Mouse (Mus musculus): Measurements from ENCODE around the gene Igsf23. TPM values are rescaled to one million over a fixed set of nuclear protein-coding genes. Genes with fewer than 3 reads are reported as not detected.
"Not testable (repeated sequence)": the region's sequence is repeated elsewhere in the genome, so short reads cannot be mapped to it uniquely, and the experiment has no call there.

Gene Igsf23
- not detected for total RNA-seq (2021)
- long read RNA-seq, experiment 1 = 0 reads
- long read RNA-seq, experiment 2 = 0 reads

DNA sequence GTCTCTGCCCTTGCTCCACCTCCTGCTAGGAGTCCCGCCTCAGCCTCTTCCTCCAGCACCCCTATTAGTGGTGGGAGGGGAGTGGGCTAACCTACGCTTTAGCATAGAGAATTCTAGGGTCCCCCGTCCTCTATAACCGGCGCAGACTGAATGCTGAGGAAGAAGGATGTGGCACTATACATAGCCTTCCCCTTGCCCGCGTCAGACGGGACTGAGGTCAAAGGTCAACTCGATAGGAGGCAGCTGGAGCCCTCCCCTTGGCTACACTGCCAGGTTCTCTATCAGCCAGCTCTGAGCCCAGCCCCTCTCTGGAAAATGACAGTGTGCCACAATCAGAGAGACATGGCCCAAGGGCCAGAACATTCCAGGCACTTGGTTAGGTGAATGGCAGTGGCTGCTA, at the start of gene Igsf23:
Igsf23 (minus strand) TSS at position 168 of the 400 bp plus-strand sequence.
- DNase-seq = no peak
- intact Hi-C loops (cut with DNase I; ENCODE audit: low total_unique reads) = no loop called here

DNA sequence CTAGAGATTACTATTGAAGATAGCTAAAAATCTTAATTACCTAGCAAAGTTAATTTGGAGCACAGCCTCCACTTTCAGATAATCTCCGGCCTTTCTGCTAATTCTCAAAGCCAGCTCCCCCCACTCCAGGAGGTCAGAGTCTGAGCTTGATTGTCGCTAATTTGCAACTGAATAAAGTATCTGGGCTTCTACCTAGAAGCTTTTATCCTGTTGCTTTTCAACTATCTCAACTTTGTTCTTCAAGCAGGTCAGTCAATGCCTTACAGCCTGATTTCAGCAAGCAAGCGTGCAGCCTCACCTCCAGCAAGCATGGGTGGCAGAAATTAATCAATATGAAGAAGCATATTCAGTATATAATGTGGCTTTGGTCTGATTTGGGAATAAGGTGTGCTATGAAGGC, 46.2 kb upstream of the Igsf23 start:
- intact Hi-C loops (cut with DNase I; ENCODE audit: low total_unique reads) = not testable (repeated sequence)

DNA sequence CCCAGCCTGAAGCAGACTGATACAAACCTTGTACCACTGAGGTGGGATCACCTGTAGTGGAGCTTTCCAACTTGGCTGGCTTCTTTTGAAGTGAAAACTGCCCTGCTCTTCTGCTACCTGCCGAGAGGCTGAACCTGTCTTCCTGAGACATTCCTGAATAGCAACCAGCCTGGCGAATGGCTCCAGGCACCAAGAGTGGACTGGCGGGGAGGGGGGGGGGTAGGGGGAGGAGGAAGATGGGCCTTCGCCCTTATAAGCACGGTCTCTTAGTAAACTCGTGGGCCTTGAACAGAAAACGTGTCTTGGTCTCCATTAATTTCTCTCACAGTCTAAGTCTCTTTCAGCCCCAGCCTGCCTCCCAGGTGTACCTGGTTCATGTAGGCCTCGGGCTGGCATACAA, 40.6 kb upstream of the Igsf23 start, which contains the start of gene Nlrp9b:
Nlrp9b (plus strand) TSS at position 301 of the 400 bp plus-strand sequence.
- DNase-seq; intact Hi-C loops (cut with DNase I; ENCODE audit: low total_unique reads): not testable (repeated sequence)

More for the DNA sequence above, 46.2 kb upstream of the Igsf23 start:
- not testable (repeated sequence) for DNase-seq

DNA sequence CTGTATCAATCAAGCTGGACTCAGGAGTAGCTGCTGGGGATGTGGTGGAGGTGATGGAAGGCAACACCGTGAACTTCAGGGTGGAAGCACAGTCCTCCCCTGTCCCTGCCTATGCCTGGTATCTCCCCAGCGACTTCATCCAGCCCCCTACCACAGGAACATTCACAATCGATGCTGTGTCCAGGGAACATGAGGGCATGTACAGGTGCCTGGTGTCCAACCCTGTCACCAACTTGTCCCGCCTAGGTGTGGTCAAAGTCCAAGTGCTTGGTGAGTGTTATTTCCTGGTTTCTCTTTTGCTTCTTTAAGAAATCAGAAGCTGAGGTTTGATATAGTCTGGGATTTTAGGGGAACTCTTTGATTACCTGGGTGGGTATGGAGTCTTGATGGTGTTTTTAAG, 21.0 kb upstream of the Igsf23 start:
- intact Hi-C loops (cut with DNase I; ENCODE audit: low total_unique reads) = no loop called here
- no peak for DNase-seq

DNA sequence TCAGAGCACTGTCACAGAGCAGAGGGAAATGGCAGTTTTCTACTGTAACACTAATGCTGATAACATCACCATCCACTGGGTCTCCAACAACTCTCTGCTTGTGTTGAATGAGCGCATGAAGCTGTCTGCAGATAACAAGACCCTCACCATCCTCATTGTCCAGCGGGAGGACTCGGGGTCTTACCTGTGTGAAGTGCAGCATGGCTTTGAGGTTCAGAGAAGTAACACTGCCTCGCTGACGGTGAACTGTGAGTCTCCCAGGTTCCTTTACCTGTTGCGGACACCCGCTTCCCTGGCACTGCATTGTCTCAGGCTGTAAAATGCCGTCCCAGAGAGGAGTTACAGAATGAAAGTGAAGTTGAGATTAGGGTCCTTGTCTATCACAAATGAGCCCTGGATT, 19.6 kb upstream of the Igsf23 start:
- no peak for DNase-seq
- intact Hi-C loops (cut with DNase I; ENCODE audit: low total_unique reads) = no loop called here

DNA sequence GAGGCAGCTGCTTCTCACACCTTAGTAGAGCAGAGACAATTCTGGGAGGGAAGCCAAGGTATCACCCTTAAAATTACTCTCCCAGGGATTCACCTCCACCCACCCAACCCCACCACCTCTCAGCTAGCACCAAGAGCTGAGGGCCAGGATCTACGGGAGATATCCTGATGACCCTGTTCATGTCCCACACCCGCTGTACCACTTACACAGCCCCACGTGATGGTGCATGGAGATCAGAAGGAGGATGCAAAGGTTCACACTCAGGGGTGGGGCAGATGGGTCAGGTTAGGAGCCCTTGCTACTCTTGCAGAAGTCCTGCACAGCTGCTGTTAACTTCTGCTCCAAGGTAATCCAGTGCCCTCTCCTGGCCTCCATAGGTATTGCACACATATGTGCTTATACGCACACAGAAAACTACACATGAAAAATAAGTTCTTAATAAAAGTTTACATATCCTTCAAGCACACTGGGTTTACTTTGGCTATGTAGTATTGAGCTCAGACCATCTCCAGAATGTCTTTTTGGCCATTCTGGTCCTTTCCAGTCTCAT, 19.1 kb upstream of the Igsf23 start:
- intact Hi-C loops (cut with DNase I; ENCODE audit: low total_unique reads) = no loop called here
- DNase-seq = no peak

DNA sequence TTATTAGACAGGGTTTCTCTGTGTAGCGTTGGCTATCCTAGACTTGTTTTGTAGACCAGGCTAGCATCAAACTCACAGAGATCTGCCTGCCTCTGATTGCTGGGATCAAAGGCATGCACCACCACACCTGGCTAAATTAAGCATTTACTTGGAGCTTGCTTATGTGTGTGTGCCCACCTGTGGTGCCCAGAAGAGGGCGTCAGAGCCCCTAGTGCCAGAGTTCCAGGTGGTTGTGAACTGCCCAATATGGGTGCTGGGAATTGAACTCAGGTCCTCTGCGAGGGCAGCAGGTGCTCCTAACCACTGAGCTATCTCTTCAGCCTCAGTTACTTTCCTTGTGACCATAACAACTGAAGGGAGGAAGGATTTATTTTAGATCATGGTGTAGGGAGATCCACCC, 18.6 kb upstream of the Igsf23 start:
- intact Hi-C loops (cut with DNase I; ENCODE audit: low total_unique reads) = no loop called here
- no peak for DNase-seq

DNA sequence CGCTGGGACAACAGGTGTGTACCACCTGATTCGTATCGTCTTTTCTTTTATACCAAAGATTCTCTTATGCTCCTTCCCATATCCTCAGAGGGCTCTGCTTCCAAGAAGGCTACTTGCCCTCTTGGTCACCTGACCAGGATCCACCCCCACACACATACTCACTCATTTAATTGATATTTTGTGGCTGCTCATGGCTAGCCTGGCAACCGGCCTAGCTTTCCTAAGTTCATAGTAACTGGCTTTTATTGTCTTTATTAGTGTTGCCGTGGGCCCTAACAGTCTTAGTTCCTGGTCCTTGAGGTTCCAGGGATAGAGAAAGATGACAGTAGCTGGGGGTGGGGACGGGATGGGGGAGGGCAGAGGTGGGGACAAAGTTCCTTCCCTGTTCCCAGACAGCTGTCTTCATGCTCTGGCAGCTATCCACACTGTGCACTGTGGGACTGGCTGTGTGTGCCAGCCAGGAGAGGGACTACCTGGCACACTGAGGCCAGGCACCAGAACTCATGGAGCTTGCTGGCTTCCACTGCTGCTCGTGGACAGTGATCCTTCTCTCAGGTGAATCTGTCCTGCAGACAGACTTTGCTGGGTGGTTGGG, 14.5 kb upstream of the Igsf23 start, which contains the start of gene Ceacam20:
Ceacam20 (plus strand) TSS at position 428 of the 595 bp plus-strand sequence.
- intact Hi-C loops (cut with DNase I; ENCODE audit: low total_unique reads) = no loop called here
- no peak for DNase-seq

DNA sequence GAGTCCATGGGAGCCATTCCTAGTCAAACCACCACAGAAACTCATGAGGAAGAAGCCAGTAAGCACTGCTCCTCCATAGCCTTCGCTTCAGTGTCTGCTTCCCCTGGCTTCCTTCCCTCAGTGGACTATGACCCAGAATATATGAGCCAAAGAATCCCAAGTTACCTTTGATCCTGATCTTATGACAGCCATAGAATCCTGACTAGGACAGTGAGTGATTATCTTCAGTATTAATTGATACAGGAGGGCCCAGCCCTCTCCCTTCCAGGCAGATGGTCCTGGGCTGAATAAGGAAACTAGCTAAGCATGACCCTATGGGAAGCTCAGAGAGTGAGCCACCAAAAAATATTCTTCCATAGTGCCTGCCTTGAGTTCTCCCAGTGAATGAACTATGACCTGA, 11.9 kb upstream of the Igsf23 start:
- intact Hi-C loops (cut with DNase I; ENCODE audit: low total_unique reads) = no loop called here
- DNase-seq = no peak

DNA sequence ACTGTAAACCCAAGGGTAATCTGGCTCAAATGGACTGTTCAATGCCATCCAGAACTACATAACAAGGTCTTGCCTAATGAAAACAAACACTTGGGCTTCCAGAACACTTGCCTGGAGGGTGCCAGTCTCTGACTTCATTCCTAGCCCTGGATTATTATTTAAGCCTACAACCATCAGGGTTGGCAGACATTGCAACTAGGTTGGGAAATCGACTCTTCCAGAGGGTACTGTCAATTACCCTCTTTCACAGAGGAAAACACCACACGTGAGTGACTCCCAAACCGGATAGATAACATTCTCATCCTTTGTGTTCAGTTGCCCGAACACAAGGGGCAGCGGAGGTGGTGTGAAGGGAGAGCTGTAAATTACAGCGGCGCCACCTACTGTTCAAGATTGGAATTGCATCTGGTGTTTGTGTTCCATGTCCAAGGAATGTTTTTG, 5.8 kb upstream of the Igsf23 start:
- peak; percentile 83 for DNase-seq

DNA sequence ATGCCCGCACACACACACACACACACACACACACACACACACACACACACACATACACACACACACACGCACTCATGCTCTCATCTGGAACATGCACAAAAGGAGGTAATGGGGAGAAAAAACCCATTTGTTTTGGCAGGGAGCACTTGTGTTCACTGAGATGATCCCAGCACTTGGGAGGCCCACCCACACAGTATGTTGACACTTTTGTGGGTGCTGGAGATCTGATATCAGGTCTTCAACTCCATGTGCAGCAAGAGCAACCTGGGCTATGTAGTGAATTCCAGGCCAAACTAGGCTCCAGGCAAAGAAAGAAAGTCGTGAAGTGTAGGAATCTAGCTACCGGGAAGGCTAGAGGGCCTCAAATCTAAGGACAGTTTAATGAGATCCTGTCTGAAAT, 5.3 kb upstream of the Igsf23 start:
- no peak for DNase-seq
- intact Hi-C loops (cut with DNase I; ENCODE audit: low total_unique reads) = no loop called here

More for the DNA sequence above, 5.8 kb upstream of the Igsf23 start:
- intact Hi-C loops (cut with DNase I; ENCODE audit: low total_unique reads) = no loop called here

DNA sequence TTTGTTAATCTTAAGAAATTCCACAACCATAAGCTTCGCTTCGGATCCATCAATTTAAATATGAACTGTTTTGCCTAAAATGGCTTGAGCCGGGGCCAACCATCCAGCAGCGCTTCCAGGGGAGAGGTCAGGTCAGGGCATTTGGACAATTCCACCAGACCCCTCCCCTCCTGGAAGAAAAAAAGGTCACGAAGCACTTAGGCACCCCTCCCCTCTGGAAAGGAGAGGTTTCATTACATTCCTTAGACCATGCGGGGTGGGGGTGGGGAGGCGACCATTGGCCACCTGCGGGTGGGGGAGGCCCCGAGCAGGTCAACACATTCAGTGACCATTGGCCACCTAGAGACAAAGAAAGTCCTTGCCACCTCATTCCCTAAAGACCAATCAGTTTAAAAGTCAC, 2.5 kb upstream of the Igsf23 start:
- intact Hi-C loops (cut with DNase I; ENCODE audit: low total_unique reads) = loop anchor here (2.0 kb wide), 1 partner anchor 42 kb away; no protein-coding TSS in a partner anchor
- DNase-seq = no peak

DNA sequence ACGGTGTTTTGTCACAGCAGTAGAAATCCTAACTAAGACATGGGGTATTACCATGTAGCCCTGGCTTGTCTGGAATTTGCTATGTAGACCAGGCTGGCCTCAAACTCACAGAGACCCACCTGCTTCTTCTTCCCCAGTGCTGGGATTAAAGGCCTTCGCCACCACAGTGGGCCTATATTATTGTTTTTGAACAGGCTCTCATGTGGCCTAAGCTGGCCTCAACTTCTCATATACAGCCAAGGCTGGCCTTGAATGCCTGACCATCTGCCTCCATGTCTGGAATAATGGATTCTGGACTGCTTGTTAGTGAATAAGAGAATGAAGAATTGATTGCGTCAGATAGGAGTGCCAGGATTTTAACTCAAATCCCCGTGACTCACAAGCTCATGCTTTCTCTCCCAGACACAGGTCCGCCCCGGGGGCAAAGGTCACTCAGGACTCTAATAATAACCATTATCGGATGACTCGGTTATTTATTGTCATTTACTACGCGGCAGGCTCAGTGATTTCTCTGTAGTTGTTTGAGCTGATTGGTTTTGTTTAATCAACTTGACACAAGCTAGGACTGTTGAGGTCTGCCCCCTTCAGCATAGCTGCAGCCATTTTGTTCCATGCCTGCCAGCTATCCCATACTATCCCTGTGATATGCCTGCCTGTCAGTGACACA, 1.9 kb upstream of the Igsf23 start:
- intact Hi-C loops (cut with DNase I; ENCODE audit: low total_unique reads) = loop anchor here (2.0 kb wide), 1 partner anchor 42 kb away; no protein-coding TSS in a partner anchor
- no peak for DNase-seq

DNA sequence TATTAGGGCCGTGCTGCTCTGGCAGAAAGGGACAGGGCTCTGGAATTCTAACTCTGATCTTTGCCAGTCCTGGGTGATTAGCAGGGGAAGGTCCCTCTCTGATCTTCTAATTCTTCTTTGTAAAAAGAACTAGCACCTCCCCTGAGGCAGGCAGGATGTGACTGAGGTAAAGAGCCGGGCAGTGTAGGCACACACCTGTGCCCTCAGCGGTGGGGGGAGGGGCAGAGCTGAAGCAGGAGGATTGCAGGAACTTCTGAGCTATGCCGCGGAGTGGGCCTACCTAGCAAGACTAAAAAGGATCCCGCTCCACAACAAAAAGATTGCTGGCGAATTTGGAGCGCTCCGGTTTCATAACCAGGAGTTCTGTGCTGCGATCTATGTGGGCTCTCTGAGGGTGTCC, 560 bp downstream of the Igsf23 start:
- DNase-seq = no peak
- intact Hi-C loops (cut with DNase I; ENCODE audit: low total_unique reads) = no loop called here

DNA sequence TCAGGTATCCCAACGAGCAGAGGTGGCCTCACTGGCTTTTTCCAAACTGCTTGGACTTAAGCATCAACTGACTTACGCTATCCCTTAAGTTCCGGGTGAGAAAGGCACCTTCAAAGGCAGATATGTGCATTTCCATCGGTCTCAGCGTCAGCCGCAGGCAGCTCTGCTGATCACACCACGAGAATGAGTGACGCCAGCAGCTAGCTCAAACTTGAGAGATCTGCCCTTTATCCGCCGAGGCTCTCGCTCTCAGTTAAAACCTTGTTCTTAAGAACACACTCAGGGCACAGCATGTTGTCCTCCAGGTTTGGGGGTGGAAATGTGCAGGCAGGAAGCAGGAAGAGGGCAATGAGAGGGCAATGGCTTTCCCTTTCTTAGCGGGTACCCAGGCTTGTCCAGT, 1.6 kb downstream of the Igsf23 start:
- no peak for DNase-seq
- intact Hi-C loops (cut with DNase I; ENCODE audit: low total_unique reads) = no loop called here

DNA sequence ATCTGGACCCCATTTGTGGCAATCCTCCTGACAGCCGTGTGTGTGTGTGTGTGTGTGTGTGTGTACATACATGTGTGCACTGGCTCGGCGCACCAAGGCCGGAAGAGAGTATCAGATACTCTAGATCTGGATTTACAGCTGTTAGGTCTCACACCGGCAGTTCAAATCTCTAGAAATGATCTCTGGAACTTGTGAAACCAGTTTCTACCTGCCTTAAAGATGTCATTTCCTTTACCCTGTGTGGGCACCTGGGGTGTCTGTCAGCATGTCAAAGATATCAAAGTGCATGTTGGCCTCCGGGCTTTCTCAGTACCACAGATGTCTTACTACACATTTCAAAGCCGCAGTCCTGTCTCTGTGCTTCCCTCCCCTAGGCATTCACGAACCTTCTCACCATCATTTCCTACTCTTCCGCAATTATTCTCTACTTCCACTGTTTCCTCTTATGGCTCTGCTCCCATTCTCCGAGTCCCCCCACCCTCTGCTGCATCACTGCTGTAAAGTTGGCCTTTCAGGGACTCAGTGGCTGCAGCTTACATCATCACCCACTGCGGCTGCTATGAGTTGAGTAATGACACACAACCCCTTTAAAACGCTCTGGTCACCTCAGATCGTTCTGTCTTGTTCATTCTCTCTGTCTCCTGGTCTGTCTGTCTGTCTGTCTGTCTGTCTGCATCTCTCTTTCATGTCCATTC, 4.6 kb downstream of the Igsf23 start:
- intact Hi-C loops (cut with DNase I; ENCODE audit: low total_unique reads) = no loop called here
- DNase-seq = no peak

DNA sequence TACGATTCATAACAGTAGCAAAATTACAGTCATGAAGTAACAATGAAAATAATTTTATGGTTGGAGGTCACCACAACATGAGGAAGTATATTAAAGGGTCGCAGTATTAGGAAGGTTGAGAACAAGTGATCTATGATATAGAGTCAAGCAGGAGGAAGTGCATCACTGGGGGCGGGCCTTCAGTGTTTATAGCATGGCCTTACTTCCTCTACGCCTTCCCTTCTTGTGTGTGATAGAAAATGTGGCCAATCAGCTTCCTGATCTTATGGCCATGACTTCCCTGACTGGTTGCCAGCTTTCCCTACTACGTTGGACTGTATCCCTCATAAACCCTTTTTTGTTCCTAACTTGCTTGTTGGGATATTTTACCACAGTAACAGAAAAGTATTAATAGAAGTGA, 5.4 kb downstream of the Igsf23 start:
- no peak for DNase-seq
- intact Hi-C loops (cut with DNase I; ENCODE audit: low total_unique reads) = no loop called here

DNA sequence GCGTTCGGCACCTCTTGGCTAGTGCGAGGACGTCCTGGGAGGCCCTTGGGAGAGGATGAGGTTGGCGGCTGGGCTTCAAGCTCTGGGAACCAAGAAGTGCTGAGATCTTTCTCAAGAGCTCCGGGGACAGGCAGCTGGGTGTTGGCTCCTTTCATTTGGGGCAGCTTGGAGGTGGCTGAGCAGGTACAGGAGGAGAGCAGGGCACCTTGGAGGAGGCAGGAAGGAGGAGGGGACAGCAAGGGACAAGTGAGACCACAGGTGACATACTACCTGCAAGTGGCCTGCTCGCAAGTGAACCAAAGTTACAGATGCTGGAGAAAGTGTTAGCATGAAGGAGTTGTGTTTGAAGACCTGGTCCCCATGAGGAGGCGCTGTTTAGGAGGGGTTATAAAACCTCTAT, 5.8 kb downstream of the Igsf23 start:
- no peak for DNase-seq
- intact Hi-C loops (cut with DNase I; ENCODE audit: low total_unique reads) = no loop called here

DNA sequence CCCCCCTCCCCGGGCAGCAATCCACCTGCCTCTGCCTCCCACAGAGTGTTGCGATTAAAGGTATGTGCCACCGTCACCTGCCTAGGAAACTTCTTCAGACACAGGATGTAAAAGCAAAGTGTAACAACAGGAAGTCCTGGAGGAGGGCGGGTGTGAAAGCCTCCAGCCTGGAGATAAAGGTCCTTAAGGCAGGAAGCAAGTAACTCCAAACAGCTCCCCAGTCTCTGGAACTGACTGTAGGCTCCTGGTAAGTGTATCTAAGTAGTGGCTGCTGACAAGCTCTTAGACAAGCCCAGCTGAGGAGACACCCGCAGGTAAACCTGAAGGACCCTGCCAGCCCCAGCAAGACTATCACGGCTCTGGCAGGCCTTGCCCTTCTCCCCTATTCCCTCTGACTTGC, 10.3 kb downstream of the Igsf23 start:
- intact Hi-C loops (cut with DNase I; ENCODE audit: low total_unique reads) = no loop called here

DNA sequence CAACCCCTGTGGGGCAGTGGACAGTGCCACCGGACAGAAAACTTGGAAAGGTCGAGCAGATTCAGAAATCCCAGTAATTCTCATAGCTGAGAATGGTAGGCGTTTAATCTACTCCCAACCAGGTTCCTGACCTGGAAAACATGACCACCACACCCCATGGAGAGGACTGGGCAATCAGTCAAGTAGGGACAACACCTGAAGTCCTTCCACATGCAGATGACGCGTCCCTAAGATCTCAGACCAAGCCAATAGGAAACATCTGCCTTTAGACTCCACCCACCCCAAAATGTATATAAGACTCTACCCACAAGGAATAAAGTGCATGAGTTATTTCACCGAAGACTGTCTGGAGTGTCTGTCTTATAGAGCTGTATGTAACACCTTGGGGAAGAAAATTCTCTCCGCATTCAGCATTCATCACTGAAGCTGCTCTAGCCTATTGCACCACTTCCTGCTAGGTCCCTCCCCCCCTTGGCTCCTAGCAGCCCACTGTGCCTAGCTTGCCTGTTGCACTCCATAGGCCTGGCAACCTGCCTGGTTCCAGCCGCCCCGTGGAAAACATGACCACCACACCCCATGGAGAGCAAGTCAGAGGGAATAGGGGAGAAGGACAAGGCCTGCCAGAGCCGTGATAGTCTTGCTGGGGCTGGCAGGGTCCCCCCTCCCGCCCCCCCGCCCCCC, 10.9 kb downstream of the Igsf23 start:
- intact Hi-C loops (cut with DNase I; ENCODE audit: low total_unique reads) = no loop called here
- DNase-seq = peak; percentile 86

More for the DNA sequence above, 10.3 kb downstream of the Igsf23 start:
- DNase-seq = no peak

Data from gastrocnemius, postnatal 14 days (tissue).